Mouse (Mus musculus): ENCODE data around the gene Snx19. TPM values are rescaled to one million over a fixed set of nuclear protein-coding genes. Genes with fewer than 3 reads are reported as not detected.

Gene Snx19
- polyA plus RNA-seq (2014; fragmentation: Nextera tagmentation; extraction: Ambion mirVana) = 21.1 and 23.0 TPM in 2 replicates

DNA sequence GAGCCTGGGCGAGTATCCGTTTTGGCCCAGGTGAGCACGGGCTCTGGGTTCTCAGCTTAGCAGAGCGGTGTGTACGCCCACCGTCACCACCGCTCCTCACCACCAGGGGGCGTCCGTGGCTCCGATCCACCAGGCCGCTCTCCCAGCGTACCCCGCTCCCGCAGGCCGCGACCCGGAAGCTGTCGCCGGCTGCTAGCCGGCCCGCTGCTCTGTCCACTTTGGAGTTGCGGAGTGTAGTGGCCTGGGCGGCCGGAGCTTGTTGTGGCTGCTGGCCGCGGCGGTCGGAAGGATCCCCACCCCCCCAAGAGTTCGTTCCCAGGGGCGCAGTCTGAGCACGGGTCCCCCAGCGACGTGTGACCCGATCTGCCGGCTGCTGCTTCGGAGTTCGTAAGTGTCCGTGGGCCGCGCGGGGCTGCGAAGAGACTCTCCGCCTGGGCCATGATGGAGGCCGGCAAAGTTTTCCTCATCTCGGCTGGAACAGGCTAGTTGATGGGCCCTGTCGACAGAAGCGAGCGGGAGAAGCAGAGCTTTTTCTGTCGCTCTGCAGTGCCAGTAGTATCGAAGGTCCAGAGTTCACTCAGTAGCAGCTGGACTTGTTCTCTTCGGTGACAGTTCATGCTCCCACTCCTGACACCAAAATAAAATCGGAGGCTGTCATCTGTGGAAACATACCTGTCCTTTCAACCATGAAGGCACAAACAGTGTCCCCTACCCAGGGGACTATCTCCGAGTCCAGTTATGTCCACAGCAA is at the start of gene Snx19:
Gene Snx19, plus strand, starts transcription at position 227 of the 751 bp plus-strand sequence.
- peak within 1 kb of the TSS; percentile 86 for H3K9ac ChIP-seq
- H3K36me3 ChIP-seq (ENCODE audit: insufficient read depth) = peaks cover 6% of the 10 kb centered on the region
- H3K4me1 ChIP-seq (ENCODE audit: insufficient read depth) = peaks cover 8% of the 10 kb centered on the region; the same call in 1 of the 2 replicates
- DNase-seq (peak; percentile 95), ATAC-seq (ENCODE audit: insufficient read depth) (peak; percentile 97)
- no peaks in the 10 kb centered on the region for H3K9me3 ChIP-seq (ENCODE audit: low read depth, low read length)
- 0 out of 2 replicates have a peak within 1 kb of the TSS, but pooled peaks have one; percentile 9 for H3K27ac ChIP-seq (ENCODE audit: low read depth)
- WGBS = 1% methylated on average over 53 of the region's 53 CpGs
- TF ChIP-seq CTCF (IDR thresholded peaks at IDR 0.05; ENCODE audit: low read depth) = peak; percentile 91
- H3K4me3 ChIP-seq (ENCODE audit: low read depth, low read length) = peak within 1 kb of the TSS; percentile 82
- peak within 1 kb of the TSS; percentile 74 for H3K4me2 ChIP-seq
- no peaks in the 10 kb centered on the region for H3K27me3 ChIP-seq (ENCODE audit: insufficient read depth, low read length)

GRCm38 (mm10) chr9:30400771-30401170 is 26.1 kb upstream of the Snx19 start:
- no peak for ATAC-seq (ENCODE audit: insufficient read depth)

GRCm38 (mm10) chr9:30422940-30423339 is 4.0 kb upstream of the Snx19 start:
- H3K4me3 ChIP-seq (ENCODE audit: low read depth, low read length) = no peak overlapping the region
- ATAC-seq (ENCODE audit: insufficient read depth) = no peak

More at GRCm38 (mm10) chr9:30400771-30401170, 26.1 kb upstream of the Snx19 start:
- no peaks in the 10 kb centered on the region for H3K9me3 ChIP-seq (ENCODE audit: low read depth, low read length)
- 95% methylated on average over 1 of the region's 1 CpGs for WGBS
- no peak overlapping the region for H3K4me2 ChIP-seq
- H3K36me3 ChIP-seq (ENCODE audit: insufficient read depth) = no peaks in the 10 kb centered on the region
- TF ChIP-seq CTCF (IDR thresholded peaks at IDR 0.05; ENCODE audit: low read depth) = no peak
- no peak overlapping the region for H3K4me3 ChIP-seq (ENCODE audit: low read depth, low read length)
- H3K27ac ChIP-seq (ENCODE audit: low read depth) = no peak overlapping the region
- no peaks in the 10 kb centered on the region for H3K27me3 ChIP-seq (ENCODE audit: insufficient read depth, low read length)
- no peaks in the 10 kb centered on the region for H3K4me1 ChIP-seq (ENCODE audit: insufficient read depth)
- DNase-seq = no peak
- no peak overlapping the region for H3K9ac ChIP-seq

GRCm38 (mm10) chr9:30425178-30425577 is 1.7 kb upstream of the Snx19 start:
- no peak for TF ChIP-seq CTCF (IDR thresholded peaks at IDR 0.05; ENCODE audit: low read depth)
- WGBS = 80% methylated on average over 7 of the region's 7 CpGs

More at GRCm38 (mm10) chr9:30422940-30423339, 4.0 kb upstream of the Snx19 start:
- peaks cover 1% of the 10 kb centered on the region; the same call in 1 of the 2 replicates for H3K4me1 ChIP-seq (ENCODE audit: insufficient read depth)
- 3% methylated on average over 1 of the region's 1 CpGs for WGBS
- no peak overlapping the region for H3K27ac ChIP-seq (ENCODE audit: low read depth)
- TF ChIP-seq CTCF (IDR thresholded peaks at IDR 0.05; ENCODE audit: low read depth) = peak; percentile 82
- H3K36me3 ChIP-seq (ENCODE audit: insufficient read depth) = no peaks in the 10 kb centered on the region
- no peaks in the 10 kb centered on the region for H3K27me3 ChIP-seq (ENCODE audit: insufficient read depth, low read length)
- no peaks in the 10 kb centered on the region for H3K9me3 ChIP-seq (ENCODE audit: low read depth, low read length)
- no peak overlapping the region for H3K9ac ChIP-seq
- DNase-seq = peak; percentile 78
- no peak overlapping the region for H3K4me2 ChIP-seq

DNA sequence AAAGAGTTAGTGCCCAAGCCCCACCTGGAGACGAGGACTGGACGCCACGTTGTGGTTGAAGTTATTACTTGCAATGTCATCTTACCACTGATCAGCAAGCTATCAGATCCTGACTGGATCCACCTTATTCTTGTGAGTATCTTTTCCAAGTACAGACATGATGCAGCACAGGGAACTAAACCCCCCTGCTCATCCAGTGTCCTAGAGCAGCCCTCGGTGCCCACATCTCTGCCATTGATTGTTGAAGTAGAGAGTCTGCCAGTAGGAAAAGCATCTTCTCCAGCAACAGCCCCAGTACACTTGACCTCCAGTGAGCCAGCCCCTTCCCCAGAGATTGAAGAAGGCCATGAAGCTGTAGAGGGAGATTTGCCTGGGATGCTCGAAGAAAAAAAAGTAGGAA is 1.3 kb downstream of the Snx19 start:
- no peak overlapping the region for H3K9ac ChIP-seq
- WGBS = 88% methylated on average over 5 of the region's 5 CpGs
- ATAC-seq (ENCODE audit: insufficient read depth) (no peak), DNase-seq (no peak)
- TF ChIP-seq CTCF (IDR thresholded peaks at IDR 0.05; ENCODE audit: low read depth) = no peak
- H3K27me3 ChIP-seq (ENCODE audit: insufficient read depth, low read length) = no peaks in the 10 kb centered on the region
- H3K9me3 ChIP-seq (ENCODE audit: low read depth, low read length) = no peaks in the 10 kb centered on the region
- H3K4me1 ChIP-seq (ENCODE audit: insufficient read depth) = peaks cover 8% of the 10 kb centered on the region; the same call in 1 of the 2 replicates
- H3K36me3 ChIP-seq (ENCODE audit: insufficient read depth) = peaks cover 18% of the 10 kb centered on the region
- H3K4me3 ChIP-seq (ENCODE audit: low read depth, low read length) = no peak overlapping the region
- H3K4me2 ChIP-seq = peak overlapping the region; percentile 74
- no peak overlapping the region for H3K27ac ChIP-seq (ENCODE audit: low read depth)

More at GRCm38 (mm10) chr9:30425178-30425577, 1.7 kb upstream of the Snx19 start:
- peaks cover 8% of the 10 kb centered on the region; the same call in 1 of the 2 replicates for H3K4me1 ChIP-seq (ENCODE audit: insufficient read depth)
- ATAC-seq (ENCODE audit: insufficient read depth) = no peak
- H3K4me3 ChIP-seq (ENCODE audit: low read depth, low read length) = no peak overlapping the region
- H3K27ac ChIP-seq (ENCODE audit: low read depth) = no peak overlapping the region
- DNase-seq = no peak
- H3K9ac ChIP-seq = no peak overlapping the region
- H3K4me2 ChIP-seq = no peak overlapping the region
- H3K9me3 ChIP-seq (ENCODE audit: low read depth, low read length) = no peaks in the 10 kb centered on the region
- 0 out of 2 replicates have a peak, but pooled peaks cover 4% of the 10 kb centered on the region for H3K36me3 ChIP-seq (ENCODE audit: insufficient read depth)
- no peaks in the 10 kb centered on the region for H3K27me3 ChIP-seq (ENCODE audit: insufficient read depth, low read length)

DNA sequence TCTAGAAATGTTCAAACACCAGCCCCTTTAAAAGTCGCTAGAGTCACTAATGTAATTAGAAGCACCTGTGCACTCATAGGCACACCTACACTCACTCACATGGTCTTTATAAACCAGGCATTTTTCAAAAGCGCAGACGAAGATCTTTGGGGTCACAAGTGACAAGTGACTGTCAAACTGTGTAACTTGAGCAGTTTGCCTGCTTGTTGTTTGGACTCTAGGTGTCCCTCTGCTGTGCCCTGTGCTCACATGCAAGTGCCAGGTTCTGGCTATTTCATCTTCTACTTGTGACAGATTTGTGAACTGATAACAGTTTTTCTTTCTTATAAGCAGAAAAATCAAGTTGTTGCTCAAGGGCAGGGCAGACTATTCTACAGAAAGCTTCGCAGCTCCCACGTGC is 3.5 kb downstream of the Snx19 start:
- no peak for ATAC-seq (ENCODE audit: insufficient read depth)
- H3K27ac ChIP-seq (ENCODE audit: low read depth) = no peak overlapping the region
- peaks cover 8% of the 10 kb centered on the region; the same call in 1 of the 2 replicates for H3K4me1 ChIP-seq (ENCODE audit: insufficient read depth)
- peak overlapping the region; percentile 13; the same call in 1 of the 2 replicates for H3K4me2 ChIP-seq
- no peak overlapping the region for H3K4me3 ChIP-seq (ENCODE audit: low read depth, low read length)
- H3K36me3 ChIP-seq (ENCODE audit: insufficient read depth) = peaks cover 34% of the 10 kb centered on the region
- H3K9me3 ChIP-seq (ENCODE audit: low read depth, low read length) = no peaks in the 10 kb centered on the region
- DNase-seq = no peak
- no peak overlapping the region for H3K9ac ChIP-seq
- 63% methylated on average over 5 of the region's 5 CpGs for WGBS
- TF ChIP-seq CTCF (IDR thresholded peaks at IDR 0.05; ENCODE audit: low read depth) = no peak
- H3K27me3 ChIP-seq (ENCODE audit: insufficient read depth, low read length) = no peaks in the 10 kb centered on the region

GRCm38 (mm10) chr9:30431909-30432308 is 5.0 kb downstream of the Snx19 start:
- Histone ChIP-seq H3K27ac (ENCODE audit: low read depth) (no peak overlapping the region), H3K9me3 (ENCODE audit: low read depth, low read length) (no peaks in the 10 kb centered on the region), H3K4me2 (no peak overlapping the region), H3K36me3 (ENCODE audit: insufficient read depth) (peaks cover 48% of the 10 kb centered on the region), H3K4me1 (ENCODE audit: insufficient read depth) (peaks cover 8% of the 10 kb centered on the region; the same call in 1 of the 2 replicates), H3K27me3 (ENCODE audit: insufficient read depth, low read length) (no peaks in the 10 kb centered on the region), H3K4me3 (ENCODE audit: low read depth, low read length) (no peak overlapping the region), H3K9ac (no peak overlapping the region)
- ATAC-seq (ENCODE audit: insufficient read depth) (no peak), DNase-seq (no peak)
- TF ChIP-seq CTCF (IDR thresholded peaks at IDR 0.05; ENCODE audit: low read depth) = no peak
- WGBS = 88% methylated on average over 11 of the region's 11 CpGs
